Mouse (Mus musculus): ENCODE measurements around the gene Mt2.

DNA sequence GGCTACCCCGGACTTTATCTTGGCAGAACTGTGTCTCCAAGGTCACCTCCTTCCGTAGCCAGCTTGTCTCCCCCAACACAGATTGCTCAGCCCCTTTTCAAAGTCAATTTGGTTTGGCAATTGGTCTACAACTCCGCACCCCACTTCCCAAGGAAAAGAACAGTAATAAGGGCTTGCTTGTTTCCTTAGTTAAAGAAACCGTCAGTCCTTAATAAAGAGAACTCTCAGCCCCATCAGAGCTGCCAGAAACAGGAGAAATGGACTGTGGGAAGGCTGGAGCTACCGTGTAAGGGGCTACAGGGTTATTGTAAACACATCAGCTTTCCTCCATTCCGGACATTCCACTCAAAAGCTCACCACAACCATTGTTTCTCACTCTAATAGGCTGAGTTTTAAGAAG lies 17.9 kb upstream of the Mt2 start:
- TF ChIP-seq CTCF (IDR thresholded peaks at IDR 0.05; ENCODE audit: borderline replicate concordance, insufficient read depth, low read length) (no peak), POLR2A (IDR thresholded peaks at IDR 0.05; ENCODE audit: low read depth, low read length) (no peak)

All from embryonic fibroblast, embryonic 13.5 days (primary cell).